Mouse (Mus musculus) cerebellum, adult 2 months (tissue): ENCODE measurements around the gene Cox8a. TPM values are rescaled to one million over a fixed set of nuclear protein-coding genes. Genes with fewer than 3 reads are reported as not detected.

Experiments
- DNase-seq, 2 experiments: peaks; one replicate each; pipeline ENCODE4 v3.0.0; 2021
- H3K27ac ChIP-seq: fragments of 200-500 bp; 2 replicates; pipeline ENCODE4 v1.5.1; 2012; ENCODE audit warnings: low read length, control low read depth, inconsistent platforms; ENCODE audit not compliant: insufficient read depth
- H3K27me3 ChIP-seq: fragments of 200-500 bp; 2 replicates; pipeline ENCODE4 v1.6.1; 2012; ENCODE audit warnings: inconsistent platforms, mild to moderate bottlenecking, low read length, moderate library complexity; ENCODE audit not compliant: control insufficient read depth, insufficient read depth
- H3K4me1 ChIP-seq: fragments of 200-500 bp; 2 replicates; pipeline ENCODE4 v1.6.1; 2011; ENCODE audit warnings: low read length; ENCODE audit not compliant: control insufficient read depth, insufficient read depth
- H3K4me3 ChIP-seq: fragments of 200-500 bp; replicated peaks from 2 replicates; pipeline ENCODE3; 2011; ENCODE audit warnings: mild to moderate bottlenecking, low read depth, low read length, control low read depth; ENCODE audit not compliant: insufficient read depth
- CTCF ChIP-seq: fragments of 200-500 bp; IDR thresholded peaks from 2 replicates; pipeline ENCODE4 v1.5.1; 2011; ENCODE audit warnings: low read depth, mild to moderate bottlenecking, control low read depth, low read length, moderate library complexity, borderline replicate concordance; ENCODE audit not compliant: insufficient read depth
- POLR2A ChIP-seq: fragments of 200-500 bp; IDR thresholded peaks from 2 replicates; pipeline ENCODE4 v1.6.1; 2011; ENCODE audit warnings: low read length, control low read depth, borderline replicate concordance; ENCODE audit not compliant: insufficient read depth
- WGBS: fragments of 180-500 bp; shearing (Covaris S2); methylation state at CpG from one replicate; pipeline ENCODE4 v1.1.7; 2018; 5-methylcytosine and 5-hydroxymethylcytosine counted together
- polyA plus RNA-seq: library from polyadenylated mRNA; depleted of rRNA; stranded (reverse); fragments of >200 nt; gene quantifications from 2 replicates; pipeline ENCODE4 v1.2.3, GENCODE M21; 2012

Cox8a gene
- polyA plus RNA-seq, 1 experiment = 1,171 TPM

GRCm38 (mm10) chr19:7200427-7200826, 17.0 kb downstream of the Cox8a start:
- no peak for DNase-seq
- Histone ChIP-seq H3K27ac (no peak overlapping the region), H3K27me3 (no peaks in the 10 kb centered on the region), H3K4me1 (peaks cover 9% of the 10 kb centered on the region; the same call in 1 of the 2 replicates), H3K4me3 (no peak overlapping the region)
- WGBS = 52% methylated on average over 1 of the region's 1 CpGs
- TF ChIP-seq CTCF (no peak), POLR2A (no peak)

- WGBS = 89% methylated on average over 13 of the region's 13 CpGs
- H3K4me1 ChIP-seq = 0 out of 2 replicates have a peak, but pooled peaks cover 6% of the 10 kb centered on the region
- no peaks in the 10 kb centered on the region for H3K27me3 ChIP-seq
Measured at GRCm38 (mm10) chr19:7199089-7199488, 18.3 kb downstream of the Cox8a start.

GRCm38 (mm10) chr19:7197445-7197844, 20.0 kb downstream of the Cox8a start:
- no peak overlapping the region for H3K27ac ChIP-seq
- no peak overlapping the region for H3K4me3 ChIP-seq
- TF ChIP-seq CTCF (no peak), POLR2A (no peak)
- DNase-seq = no peak
- H3K27me3 ChIP-seq = no peaks in the 10 kb centered on the region
- H3K4me1 ChIP-seq = 0 out of 2 replicates have a peak, but pooled peaks cover 6% of the 10 kb centered on the region
- 85% methylated on average over 9 of the region's 9 CpGs for WGBS

More at GRCm38 (mm10) chr19:7199089-7199488, 18.3 kb downstream of the Cox8a start:
- no peak overlapping the region for H3K4me3 ChIP-seq
- no peak for TF ChIP-seq POLR2A
- TF ChIP-seq CTCF = no peak
- no peak overlapping the region for H3K27ac ChIP-seq
- DNase-seq = no peak

- TF ChIP-seq CTCF = no peak
- no peak for TF ChIP-seq POLR2A
Measured at GRCm38 (mm10) chr19:7196741-7197270, 20.6 kb downstream of the Cox8a start.

GRCm38 (mm10) chr19:7195900-7196728, 21.3 kb downstream of the Cox8a start:
- peak; percentile 68 to 79 for DNase-seq
- Histone ChIP-seq H3K27me3 (no peaks in the 10 kb centered on the region), H3K4me3 (no peak overlapping the region), H3K4me1 (0 out of 2 replicates have a peak, but pooled peaks cover 6% of the 10 kb centered on the region), H3K27ac (no peak overlapping the region)
- TF ChIP-seq POLR2A = no peak
- peak; percentile 95 for TF ChIP-seq CTCF
- WGBS = 12% methylated on average over 33 of the region's 33 CpGs

More at GRCm38 (mm10) chr19:7196741-7197270, 20.6 kb downstream of the Cox8a start:
- DNase-seq = no peak
- Histone ChIP-seq H3K27me3 (no peaks in the 10 kb centered on the region), H3K4me3 (no peak overlapping the region), H3K27ac (no peak overlapping the region), H3K4me1 (0 out of 2 replicates have a peak, but pooled peaks cover 6% of the 10 kb centered on the region)
- WGBS = 33% methylated on average over 17 of the region's 17 CpGs

GRCm38 (mm10) chr19:7192561-7192967, 24.9 kb downstream of the Cox8a start:
- TF ChIP-seq POLR2A = no peak
- TF ChIP-seq CTCF = no peak
- DNase-seq = no peak
- Histone ChIP-seq H3K27me3 (no peaks in the 10 kb centered on the region), H3K27ac (no peak overlapping the region), H3K4me1 (0 out of 2 replicates have a peak, but pooled peaks cover 6% of the 10 kb centered on the region), H3K4me3 (no peak overlapping the region)
- 63% methylated on average over 2 of the region's 2 CpGs for WGBS

GRCm38 (mm10) chr19:7191639-7192038, 25.8 kb downstream of the Cox8a start:
- WGBS = 44% methylated on average over 6 of the region's 6 CpGs
- H3K4me3 ChIP-seq = no peak overlapping the region

More at GRCm38 (mm10) chr19:7191639-7192038, 25.8 kb downstream of the Cox8a start:
- H3K4me1 ChIP-seq = 0 out of 2 replicates have a peak, but pooled peaks cover 5% of the 10 kb centered on the region
- DNase-seq = no peak
- no peak for TF ChIP-seq POLR2A
- no peak for TF ChIP-seq CTCF
- no peaks in the 10 kb centered on the region for H3K27me3 ChIP-seq
- H3K27ac ChIP-seq = no peak overlapping the region
